ENCODE assay signal across 8 mouse cellular contexts in genomic region chr5:114567565-114568197, GRCm38 (mm10). TPM values are rescaled to one million over a fixed set of nuclear protein-coding genes. Genes with fewer than 3 reads are reported as not detected.
DNase-seq lines count a peak whose midpoint lies in the region; ATAC-seq and TF ChIP-seq lines count a peak whose summit lies in the region.

Fam222a (plus strand) TSS chr5:114568016.

- no peak for DNase-seq in adrenal gland, postnatal 4 days (ENCODE audit: low spot score in 2 of 2)
- peak; percentile 79 for DNase-seq in embryonic facial prominence, embryonic 14.5 days (ENCODE audit: low spot score)
- DNase-seq in heart, postnatal 0 days (ENCODE audit: low spot score): peak; percentile 51
- peak; percentile 74 to 87 for DNase-seq in kidney, postnatal 36 days
- peak; percentile 58 to 65 for DNase-seq in lung, adult 18-20 months
- DNase-seq in thymus, postnatal 10 days (ENCODE audit: low spot score in 2 of 2): peak; percentile 72 to 83

- H3K27me3 ChIP-seq in E14TG2a.4 (ENCODE audit: insufficient read depth, low read length): peaks cover 29% of the 10 kb centered on the region
- peaks cover 27% of the 10 kb centered on the region for H3K27me3 ChIP-seq in embryonic facial prominence, embryonic 14.5 days (replicated peaks; ENCODE audit: control insufficient read depth, insufficient read depth, low read length)
- H3K27me3 ChIP-seq in heart, postnatal 0 days (ENCODE audit: control insufficient read depth, insufficient read depth, low read length): peaks cover 30% of the 10 kb centered on the region; the same call in 1 of the 2 replicates
- H3K27me3 ChIP-seq in neural tube, embryonic 14.5 days (ENCODE audit: control insufficient read depth, insufficient read depth, low read length): no peaks in the 10 kb centered on the region

- peaks cover 7% of the 10 kb centered on the region for H3K9me3 ChIP-seq in E14TG2a.4 (ENCODE audit: low read length)
- H3K9me3 ChIP-seq in embryonic facial prominence, embryonic 14.5 days (ENCODE audit: control insufficient read depth, low read length): peaks cover 8% of the 10 kb centered on the region; the same call in 1 of the 2 replicates
- peaks cover 8% of the 10 kb centered on the region; the same call in 1 of the 2 replicates for H3K9me3 ChIP-seq in heart, postnatal 0 days (replicated peaks; ENCODE audit: control insufficient read depth, low read length)
- H3K9me3 ChIP-seq in neural tube, embryonic 14.5 days (ENCODE audit: control insufficient read depth, low read length): no peaks in the 10 kb centered on the region

- peaks cover 77% of the 10 kb centered on the region for H3K4me1 ChIP-seq in E14TG2a.4 (replicated peaks; ENCODE audit: low read depth, low read length)
- peaks cover 28% of the 10 kb centered on the region for H3K4me1 ChIP-seq in embryonic facial prominence, embryonic 14.5 days (ENCODE audit: control insufficient read depth, insufficient read depth, low read length)
- peaks cover 31% of the 10 kb centered on the region for H3K4me1 ChIP-seq in heart, postnatal 0 days (ENCODE audit: control insufficient read depth, insufficient read depth)
- peaks cover 40% of the 10 kb centered on the region for H3K4me1 ChIP-seq in neural tube, embryonic 14.5 days (ENCODE audit: control insufficient read depth, insufficient read depth, low read length)

- H3K27ac ChIP-seq in embryonic facial prominence, embryonic 14.5 days (replicated peaks; ENCODE audit: low read depth, low read length): peak within 1 kb of the TSS; percentile 63; the same call in 1 of the 2 replicates
- peak within 1 kb of the TSS; percentile 43 for H3K27ac ChIP-seq in heart, postnatal 0 days (ENCODE audit: low read depth)
- peak within 1 kb of the TSS; percentile 87 for H3K27ac ChIP-seq in neural tube, embryonic 14.5 days (ENCODE audit: low read depth, low read length)

- H3K4me2 ChIP-seq in embryonic facial prominence, embryonic 14.5 days (ENCODE audit: low read depth, low read length): peak within 1 kb of the TSS; percentile 99
- H3K4me2 ChIP-seq in heart, postnatal 0 days (ENCODE audit: low read depth, low read length): peak within 1 kb of the TSS; percentile 96
- H3K4me2 ChIP-seq in neural tube, embryonic 14.5 days (ENCODE audit: low read depth, low read length): peak within 1 kb of the TSS; percentile 77

- 0% methylated on average over 17 of the region's 72 CpGs for WGBS in embryonic facial prominence, embryonic 14.5 days
- under 1% methylated on average over 52 of the region's 72 CpGs for WGBS in heart, postnatal 0 days
- WGBS in neural tube, embryonic 14.5 days: 0% methylated on average over 57 of the region's 72 CpGs

- TF ChIP-seq EP300 in heart, postnatal 0 days (IDR thresholded peaks at IDR 0.05; ENCODE audit: low read depth): no peak

- H3K36me3 ChIP-seq in E14TG2a.4 (ENCODE audit: insufficient read depth, low read length): peaks cover 4% of the 10 kb centered on the region; the same call in 1 of the 2 replicates
- H3K36me3 ChIP-seq in embryonic facial prominence, embryonic 14.5 days (ENCODE audit: control insufficient read depth, insufficient read depth, low read length): no peaks in the 10 kb centered on the region
- no peaks in the 10 kb centered on the region for H3K36me3 ChIP-seq in heart, postnatal 0 days (replicated peaks; ENCODE audit: control insufficient read depth, insufficient read depth, low read length)
- no peaks in the 10 kb centered on the region for H3K36me3 ChIP-seq in neural tube, embryonic 14.5 days (ENCODE audit: control insufficient read depth, insufficient read depth, low read length)

- peak within 1 kb of the TSS; percentile 98 for H3K4me3 ChIP-seq in E14TG2a.4 (replicated peaks; ENCODE audit: low read length)
- H3K4me3 ChIP-seq in embryonic facial prominence, embryonic 14.5 days (ENCODE audit: low read depth, low read length): peak within 1 kb of the TSS; percentile 74
- H3K4me3 ChIP-seq in heart, postnatal 0 days (ENCODE audit: low read depth, low read length): peak within 1 kb of the TSS; percentile 68
- peak within 1 kb of the TSS; percentile 90 for H3K4me3 ChIP-seq in neural tube, embryonic 14.5 days (ENCODE audit: low read depth, low read length)

- no peak for TF ChIP-seq CTCF in E14TG2a.4 (conservative IDR thresholded peaks at IDR 0.05; ENCODE audit: low read length)
- peak; percentile 43 for TF ChIP-seq CTCF in heart, postnatal 0 days (IDR thresholded peaks at IDR 0.05; ENCODE audit: low read depth)

- ATAC-seq in embryonic facial prominence, embryonic 14.5 days (ENCODE audit: low read depth): peak; percentile 42
- peak; percentile 58 for ATAC-seq in heart, postnatal 0 days (ENCODE audit: insufficient read depth, low read depth)
- ATAC-seq in neural tube, embryonic 14.5 days (ENCODE audit: low read depth): peak; percentile 70

- peak within 1 kb of the TSS; percentile 47 for H3K9ac ChIP-seq in embryonic facial prominence, embryonic 14.5 days (ENCODE audit: low read depth, low read length)
- peak within 1 kb of the TSS; percentile 34 for H3K9ac ChIP-seq in heart, postnatal 0 days (replicated peaks; ENCODE audit: low read depth, low read length)
- peak within 1 kb of the TSS; percentile 80 for H3K9ac ChIP-seq in neural tube, embryonic 14.5 days (replicated peaks; ENCODE audit: low read depth, low read length)

RNA-seq across cellular contexts. Expression of gene Fam222a, which starts in this region (rescaled TPM):
- 10 to 100 TPM; 33.7 to 33.9 TPM for total RNA-seq in adrenal gland, postnatal 4 days (2021)
- polyA plus RNA-seq in embryonic facial prominence, embryonic 14.5 days (2014; fragmentation: Nextera tagmentation; extraction: Ambion mirVana): 1.4 and 1.6 TPM in 2 replicates
- 0.97 and 5.0 TPM in 2 replicates for total RNA-seq in heart, postnatal 0 days (2014; rRNA removed; ENCODE audit: low replicate concordance)
- 0.97 and 1.3 TPM in 2 replicates for polyA plus RNA-seq in heart, postnatal 0 days (2015; fragmentation: Nextera tagmentation; extraction: Ambion mirVana)
- polyA plus RNA-seq in neural tube, embryonic 14.5 days (2014; fragmentation: Nextera tagmentation; extraction: Ambion mirVana): 5.3 and 7.0 TPM in 2 replicates

Comparison
In these comparisons a context has a peak if more than half of its experiments do, and no peak if none do; other contexts are left out.
1. DNase-seq: peak in embryonic facial prominence, embryonic 14.5 days (single experiment), heart, postnatal 0 days (single experiment), kidney, postnatal 36 days (2 of 2), lung, adult 18-20 months (2 of 2) and thymus, postnatal 10 days (2 of 2); none in adrenal gland, postnatal 4 days (0 of 2).
2. Peak in every context shown above with its lines, with median percentiles within 50 percentile points of each other: H3K4me3 ChIP-seq, ATAC-seq, H3K27ac ChIP-seq, H3K4me2 ChIP-seq and H3K9ac ChIP-seq.